Mouse (Mus musculus): Measurements from ENCODE around the gene Phactr3. TPM values are rescaled to one million over a fixed set of nuclear protein-coding genes. Genes with fewer than 3 reads are reported as not detected.

The Phactr3 gene
- total RNA-seq, 1 experiment, result 1.1 TPM

- in situ Hi-C loops (cut with MboI; ENCODE audit: low sequenced_read_pairs in 2 of 2, unreplicated experiment in 2 of 2), result no loop called here
- no peak overlapping the region for H3K27ac ChIP-seq (ENCODE audit: insufficient read depth, low read depth, low read length, poor library complexity, severe bottlenecking)
- DNase-seq (ENCODE audit: low read depth, low spot score), result no peak
- no peaks in the 10 kb centered on the region for H3K9me3 ChIP-seq (ENCODE audit: control insufficient read depth, insufficient read depth, low read depth, low read length)
- TF ChIP-seq HCFC1 (IDR thresholded peaks at IDR 0.05; ENCODE audit: borderline replicate concordance, insufficient read depth, low read length) (no peak), MAFK (IDR thresholded peaks at IDR 0.05; ENCODE audit: insufficient read depth, low read depth, low read length) (no peak), CHD2 (IDR thresholded peaks at IDR 0.05; ENCODE audit: low read depth, low read length) (no peak), ZC3H11A (IDR thresholded peaks at IDR 0.05; ENCODE audit: borderline replicate concordance, low read depth, low read length) (no peak), ZNF384 (IDR thresholded peaks at IDR 0.05; ENCODE audit: low read depth, low read length) (no peak)
- H3K4me3 ChIP-seq (ENCODE audit: insufficient read depth in 1 of 2, low read depth in 1 of 2, low read length in 2 of 2, poor library complexity in 1 of 2, severe bottlenecking in 1 of 2), result no peak overlapping the region
- no peak overlapping the region for H3K9ac ChIP-seq (ENCODE audit: insufficient read depth, low read depth, low read length, poor library complexity, severe bottlenecking)
- H3K36me3 ChIP-seq (ENCODE audit: control insufficient read depth, insufficient read depth, low read length, poor library complexity, severe bottlenecking), result no peaks in the 10 kb centered on the region
- H3K4me1 ChIP-seq (ENCODE audit: control insufficient read depth in 2 of 2, insufficient read depth in 2 of 2, low read length in 2 of 2, poor library complexity in 1 of 2), result peaks cover 0 to 3% of the 10 kb centered on the region in 2 experiments; a peak in 1 of 4 replicates
Observed at GRCm38 (mm10) chr2:178143024-178143415, 24.2 kb downstream of the Phactr3 start.

- TF ChIP-seq ZC3H11A (IDR thresholded peaks at IDR 0.05; ENCODE audit: borderline replicate concordance, low read depth, low read length) (no peak), HCFC1 (IDR thresholded peaks at IDR 0.05; ENCODE audit: borderline replicate concordance, insufficient read depth, low read length) (no peak), ZNF384 (IDR thresholded peaks at IDR 0.05; ENCODE audit: low read depth, low read length) (no peak), MAFK (IDR thresholded peaks at IDR 0.05; ENCODE audit: insufficient read depth, low read depth, low read length) (no peak), CHD2 (IDR thresholded peaks at IDR 0.05; ENCODE audit: low read depth, low read length) (no peak)
- H3K4me3 ChIP-seq (ENCODE audit: insufficient read depth in 1 of 2, low read depth in 1 of 2, low read length in 2 of 2, poor library complexity in 1 of 2, severe bottlenecking in 1 of 2), result no peak overlapping the region
- peaks cover 0 to 3% of the 10 kb centered on the region in 2 experiments; a peak in 1 of 4 replicates for H3K4me1 ChIP-seq (ENCODE audit: control insufficient read depth in 2 of 2, insufficient read depth in 2 of 2, low read length in 2 of 2, poor library complexity in 1 of 2)
- H3K9me3 ChIP-seq (ENCODE audit: control insufficient read depth, insufficient read depth, low read depth, low read length), result no peaks in the 10 kb centered on the region
- H3K27ac ChIP-seq (ENCODE audit: insufficient read depth, low read depth, low read length, poor library complexity, severe bottlenecking), result no peak overlapping the region
- DNase-seq (ENCODE audit: low read depth, low spot score), result no peak
- H3K9ac ChIP-seq (ENCODE audit: insufficient read depth, low read depth, low read length, poor library complexity, severe bottlenecking), result no peak overlapping the region
- in situ Hi-C loops (cut with MboI; ENCODE audit: low sequenced_read_pairs in 2 of 2, unreplicated experiment in 2 of 2), result no loop called here
- H3K36me3 ChIP-seq (ENCODE audit: control insufficient read depth, insufficient read depth, low read length, poor library complexity, severe bottlenecking), result no peaks in the 10 kb centered on the region
Observed at GRCm38 (mm10) chr2:178143898-178144297, 25.1 kb downstream of the Phactr3 start.

GRCm38 (mm10) chr2:178149312-178149711, 30.5 kb downstream of the Phactr3 start:
- H3K9ac ChIP-seq (ENCODE audit: insufficient read depth, low read depth, low read length, poor library complexity, severe bottlenecking), result no peak overlapping the region
- in situ Hi-C loops (cut with MboI; ENCODE audit: low sequenced_read_pairs in 2 of 2, unreplicated experiment in 2 of 2), result no loop called here
- no peak overlapping the region for H3K4me3 ChIP-seq (ENCODE audit: insufficient read depth in 1 of 2, low read depth in 1 of 2, low read length in 2 of 2, poor library complexity in 1 of 2, severe bottlenecking in 1 of 2)
- no peak for DNase-seq (ENCODE audit: low read depth, low spot score)
- H3K9me3 ChIP-seq (ENCODE audit: control insufficient read depth, insufficient read depth, low read depth, low read length), result no peaks in the 10 kb centered on the region
- H3K27ac ChIP-seq (ENCODE audit: insufficient read depth, low read depth, low read length, poor library complexity, severe bottlenecking), result no peak overlapping the region
- peak; percentile 77 for TF ChIP-seq HCFC1 (IDR thresholded peaks at IDR 0.05; ENCODE audit: borderline replicate concordance, insufficient read depth, low read length)
- TF ChIP-seq ZNF384 (IDR thresholded peaks at IDR 0.05; ENCODE audit: low read depth, low read length), result no peak
- TF ChIP-seq MAFK (IDR thresholded peaks at IDR 0.05; ENCODE audit: insufficient read depth, low read depth, low read length), result 0 out of 2 replicates have a peak, but pooled peaks have one; percentile 4
- no peaks in the 10 kb centered on the region for H3K36me3 ChIP-seq (ENCODE audit: control insufficient read depth, insufficient read depth, low read length, poor library complexity, severe bottlenecking)
- H3K4me1 ChIP-seq (ENCODE audit: control insufficient read depth in 2 of 2, insufficient read depth in 2 of 2, low read length in 2 of 2, poor library complexity in 1 of 2), result no peaks in the 10 kb centered on the region

- in situ Hi-C loops (cut with MboI; ENCODE audit: low sequenced_read_pairs in 2 of 2, unreplicated experiment in 2 of 2), result no loop called here
- no peak for TF ChIP-seq CHD2 (IDR thresholded peaks at IDR 0.05; ENCODE audit: low read depth, low read length)
- DNase-seq (ENCODE audit: low read depth, low spot score), result no peak
- Histone ChIP-seq H3K36me3 (ENCODE audit: control insufficient read depth, insufficient read depth, low read length, poor library complexity, severe bottlenecking) (no peaks in the 10 kb centered on the region), H3K9me3 (ENCODE audit: control insufficient read depth, insufficient read depth, low read depth, low read length) (no peaks in the 10 kb centered on the region), H3K4me1 (ENCODE audit: control insufficient read depth in 2 of 2, insufficient read depth in 2 of 2, low read length in 2 of 2, poor library complexity in 1 of 2) (no peaks in the 10 kb centered on the region; a peak in 1 of 4 replicates), H3K27ac (ENCODE audit: insufficient read depth, low read depth, low read length, poor library complexity, severe bottlenecking) (no peak overlapping the region), H3K9ac (ENCODE audit: insufficient read depth, low read depth, low read length, poor library complexity, severe bottlenecking) (no peak overlapping the region), H3K4me3 (ENCODE audit: insufficient read depth in 1 of 2, low read depth in 1 of 2, low read length in 2 of 2, poor library complexity in 1 of 2, severe bottlenecking in 1 of 2) (no peak overlapping the region)
Observed at GRCm38 (mm10) chr2:178150697-178151096, 31.9 kb downstream of the Phactr3 start.

- Histone ChIP-seq H3K4me1 (ENCODE audit: control insufficient read depth in 2 of 2, insufficient read depth in 2 of 2, low read length in 2 of 2, poor library complexity in 1 of 2) (no peaks in the 10 kb centered on the region; a peak in 1 of 4 replicates), H3K9me3 (ENCODE audit: control insufficient read depth, insufficient read depth, low read depth, low read length) (no peaks in the 10 kb centered on the region), H3K27ac (ENCODE audit: insufficient read depth, low read depth, low read length, poor library complexity, severe bottlenecking) (no peak overlapping the region), H3K9ac (ENCODE audit: insufficient read depth, low read depth, low read length, poor library complexity, severe bottlenecking) (no peak overlapping the region), H3K4me3 (ENCODE audit: insufficient read depth in 1 of 2, low read depth in 1 of 2, low read length in 2 of 2, poor library complexity in 1 of 2, severe bottlenecking in 1 of 2) (no peak overlapping the region), H3K36me3 (ENCODE audit: control insufficient read depth, insufficient read depth, low read length, poor library complexity, severe bottlenecking) (no peaks in the 10 kb centered on the region)
- no peak for TF ChIP-seq CHD2 (IDR thresholded peaks at IDR 0.05; ENCODE audit: low read depth, low read length)
- no peak for TF ChIP-seq HCFC1 (IDR thresholded peaks at IDR 0.05; ENCODE audit: borderline replicate concordance, insufficient read depth, low read length)
- no peak for TF ChIP-seq ZC3H11A (IDR thresholded peaks at IDR 0.05; ENCODE audit: borderline replicate concordance, low read depth, low read length)
- no peak for TF ChIP-seq MAFK (IDR thresholded peaks at IDR 0.05; ENCODE audit: insufficient read depth, low read depth, low read length)
- TF ChIP-seq ZNF384 (IDR thresholded peaks at IDR 0.05; ENCODE audit: low read depth, low read length), result no peak
- no peak for DNase-seq (ENCODE audit: low read depth, low spot score)
- in situ Hi-C loops (cut with MboI; ENCODE audit: low sequenced_read_pairs in 2 of 2, unreplicated experiment in 2 of 2), result no loop called here
Observed at GRCm38 (mm10) chr2:178153601-178154000, 34.8 kb downstream of the Phactr3 start.

All from ES-E14 (cell line).